Mouse (Mus musculus): ENCODE data around the gene Rhbdd2. TPM values are rescaled to one million over a fixed set of nuclear protein-coding genes. Genes with fewer than 3 reads are reported as not detected.

Rhbdd2 gene
- total and polyA plus RNA-seq, 3 experiments, result 18.2 to 23.9 (median 23.0) TPM

DNA sequence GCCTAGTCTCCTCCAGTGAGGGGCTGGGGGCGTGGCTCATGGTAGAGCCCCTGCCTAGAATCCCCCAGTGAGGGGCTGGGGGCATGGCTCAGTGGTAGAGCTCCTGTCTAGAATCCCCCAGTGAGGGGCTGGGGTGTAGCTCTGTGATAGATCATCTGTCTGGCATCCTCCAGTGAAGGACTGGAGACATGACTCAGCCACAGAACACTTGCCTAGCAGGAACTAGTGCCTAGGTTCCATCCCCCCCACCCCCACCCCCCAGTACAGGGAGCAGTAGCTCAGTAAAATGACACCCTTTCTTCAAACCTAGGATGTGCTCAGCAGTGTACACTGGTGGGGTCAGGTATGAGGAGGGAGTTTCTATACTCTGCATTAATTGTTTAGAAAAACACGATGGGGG lies 38.5 kb downstream of the Rhbdd2 start:
- TF ChIP-seq EP300 (IDR thresholded peaks at IDR 0.05; ENCODE audit: insufficient read depth, low read depth, low read length), result no peak
- no peak for TF ChIP-seq CTCF (IDR thresholded peaks at IDR 0.05)
- TF ChIP-seq POLR2A (IDR thresholded peaks at IDR 0.05; ENCODE audit: insufficient read depth, low read depth, low read length), result no peak
- WGBS, result 75% methylated on average over 2 of the region's 2 CpGs
- intact Hi-C loops (cut with DNase I), result no loop called here

DNA sequence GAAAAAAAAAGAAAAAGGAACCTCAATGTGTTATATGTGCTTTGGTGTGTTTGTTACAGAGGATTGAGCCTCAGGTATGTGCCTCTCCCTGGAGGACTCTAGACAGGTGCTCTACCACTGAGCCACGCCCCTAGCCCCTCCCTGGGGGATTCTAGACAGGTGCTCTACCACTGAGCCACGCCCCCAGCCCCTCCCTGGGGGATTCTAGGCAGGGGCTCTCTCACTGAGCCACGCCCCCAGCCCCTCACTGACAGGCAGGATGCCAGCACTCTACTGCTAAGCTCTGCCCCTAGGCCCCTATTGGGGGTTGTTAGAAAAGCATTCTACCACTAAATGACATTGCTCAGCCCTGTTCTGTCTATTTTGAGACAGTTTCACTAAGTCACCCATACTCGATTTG lies 40.1 kb downstream of the Rhbdd2 start:
- DNase-seq, result no peak

More for the DNA sequence above, 38.5 kb downstream of the Rhbdd2 start:
- Histone ChIP-seq H3K36me3 (ENCODE audit: control insufficient read depth, insufficient read depth, low read length) (no peaks in the 10 kb centered on the region), H3K4me1 (ENCODE audit: control insufficient read depth, insufficient read depth, low read length) (peaks cover 3% of the 10 kb centered on the region), H3K27ac (no peak overlapping the region), H3K79me2 (replicated peaks; ENCODE audit: control insufficient read depth, insufficient read depth, low read length) (no peaks in the 10 kb centered on the region), H3K9ac (ENCODE audit: low read depth, low read length) (no peak overlapping the region), H3K4me3 (no peak overlapping the region), H3K27me3 (ENCODE audit: control insufficient read depth, insufficient read depth, low read length) (no peaks in the 10 kb centered on the region)
- DNase-seq, result no peak

DNA sequence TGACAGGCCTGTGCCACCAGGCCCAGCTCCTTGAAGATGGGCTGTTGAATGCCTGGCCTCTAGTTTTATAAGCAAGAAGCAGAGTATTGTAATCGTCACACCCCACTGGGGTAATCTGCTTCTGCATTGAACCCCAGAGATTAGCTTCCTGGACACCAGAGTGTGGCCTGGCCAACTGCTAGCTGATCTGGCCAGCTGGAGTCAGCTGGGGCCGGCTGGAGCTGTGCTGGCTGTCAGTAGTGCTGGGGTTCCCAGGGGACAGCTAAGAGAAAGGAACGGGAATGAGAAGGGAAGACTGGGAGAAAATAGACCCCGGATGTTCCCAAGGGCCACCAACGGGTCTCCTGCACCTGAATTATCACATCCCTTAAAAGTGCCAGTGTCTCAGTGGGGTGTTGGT lies 40.6 kb downstream of the Rhbdd2 start:
- peaks cover 3% of the 10 kb centered on the region for H3K4me1 ChIP-seq (ENCODE audit: control insufficient read depth, insufficient read depth, low read length)
- no peak overlapping the region for H3K9ac ChIP-seq (ENCODE audit: low read depth, low read length)
- DNase-seq, result peak; percentile 74 to 80
- H3K4me3 ChIP-seq, result no peak overlapping the region
- no peaks in the 10 kb centered on the region for H3K27me3 ChIP-seq (ENCODE audit: control insufficient read depth, insufficient read depth, low read length)
- no peaks in the 10 kb centered on the region for H3K79me2 ChIP-seq (replicated peaks; ENCODE audit: control insufficient read depth, insufficient read depth, low read length)
- TF ChIP-seq EP300 (IDR thresholded peaks at IDR 0.05; ENCODE audit: insufficient read depth, low read depth, low read length), result no peak
- TF ChIP-seq POLR2A (IDR thresholded peaks at IDR 0.05; ENCODE audit: insufficient read depth, low read depth, low read length), result 0 out of 2 replicates have a peak, but pooled peaks have one; percentile 32
- TF ChIP-seq CTCF (IDR thresholded peaks at IDR 0.05), result no peak
- intact Hi-C loops (cut with DNase I), result no loop called here
- no peak overlapping the region for H3K27ac ChIP-seq
- 40% methylated on average over 5 of the region's 5 CpGs for WGBS
- no peaks in the 10 kb centered on the region for H3K36me3 ChIP-seq (ENCODE audit: control insufficient read depth, insufficient read depth, low read length)

More for the DNA sequence above, 40.1 kb downstream of the Rhbdd2 start:
- H3K4me3 ChIP-seq, result no peak overlapping the region
- no peak for TF ChIP-seq CTCF (IDR thresholded peaks at IDR 0.05)
- no peak for TF ChIP-seq POLR2A (IDR thresholded peaks at IDR 0.05; ENCODE audit: insufficient read depth, low read depth, low read length)
- no peak for TF ChIP-seq EP300 (IDR thresholded peaks at IDR 0.05; ENCODE audit: insufficient read depth, low read depth, low read length)
- 53% methylated on average over 4 of the region's 4 CpGs for whole genome bisulfite sequencing
- peaks cover 3% of the 10 kb centered on the region for H3K4me1 ChIP-seq (ENCODE audit: control insufficient read depth, insufficient read depth, low read length)
- no peak overlapping the region for H3K9ac ChIP-seq (ENCODE audit: low read depth, low read length)
- H3K36me3 ChIP-seq (ENCODE audit: control insufficient read depth, insufficient read depth, low read length), result no peaks in the 10 kb centered on the region
- H3K79me2 ChIP-seq (replicated peaks; ENCODE audit: control insufficient read depth, insufficient read depth, low read length), result no peaks in the 10 kb centered on the region
- no peak overlapping the region for H3K27ac ChIP-seq
- intact Hi-C loops (cut with DNase I), result no loop called here
- H3K27me3 ChIP-seq (ENCODE audit: control insufficient read depth, insufficient read depth, low read length), result no peaks in the 10 kb centered on the region

DNA sequence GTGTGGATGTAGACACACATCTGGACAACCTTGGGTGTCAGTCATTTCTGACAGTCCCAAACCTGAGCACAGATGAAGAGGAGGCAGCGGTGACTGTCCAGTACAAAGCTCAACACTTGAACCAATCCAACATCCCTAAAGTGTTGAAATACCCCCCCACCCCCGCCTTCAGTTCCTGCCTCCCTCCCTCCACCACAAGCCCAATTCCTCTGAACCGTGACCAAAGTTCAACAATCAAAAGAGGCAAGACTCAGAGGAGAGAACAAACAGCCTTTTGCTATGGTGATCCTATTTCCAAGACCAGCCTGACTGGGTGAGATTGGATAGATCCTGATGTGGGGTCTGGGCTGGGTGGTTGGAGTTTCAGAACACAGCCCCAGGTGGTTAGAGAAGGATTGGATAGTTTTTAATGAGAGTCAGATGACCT lies 41.9 kb downstream of the Rhbdd2 start:
- Histone ChIP-seq H3K9ac (ENCODE audit: low read depth, low read length) (no peak overlapping the region), H3K4me1 (ENCODE audit: control insufficient read depth, insufficient read depth, low read length) (peaks cover 3% of the 10 kb centered on the region), H3K79me2 (replicated peaks; ENCODE audit: control insufficient read depth, insufficient read depth, low read length) (no peaks in the 10 kb centered on the region), H3K27me3 (ENCODE audit: control insufficient read depth, insufficient read depth, low read length) (no peaks in the 10 kb centered on the region), H3K27ac (no peak overlapping the region), H3K36me3 (ENCODE audit: control insufficient read depth, insufficient read depth, low read length) (no peaks in the 10 kb centered on the region), H3K4me3 (no peak overlapping the region)
- peak in 1 of 2 experiments; percentile 28 for DNase-seq
- intact Hi-C loops (cut with DNase I), result no loop called here
- TF ChIP-seq EP300 (IDR thresholded peaks at IDR 0.05; ENCODE audit: insufficient read depth, low read depth, low read length) (no peak), POLR2A (IDR thresholded peaks at IDR 0.05; ENCODE audit: insufficient read depth, low read depth, low read length) (no peak), CTCF (IDR thresholded peaks at IDR 0.05) (no peak)
- WGBS, result 52% methylated on average over 3 of the region's 3 CpGs

DNA sequence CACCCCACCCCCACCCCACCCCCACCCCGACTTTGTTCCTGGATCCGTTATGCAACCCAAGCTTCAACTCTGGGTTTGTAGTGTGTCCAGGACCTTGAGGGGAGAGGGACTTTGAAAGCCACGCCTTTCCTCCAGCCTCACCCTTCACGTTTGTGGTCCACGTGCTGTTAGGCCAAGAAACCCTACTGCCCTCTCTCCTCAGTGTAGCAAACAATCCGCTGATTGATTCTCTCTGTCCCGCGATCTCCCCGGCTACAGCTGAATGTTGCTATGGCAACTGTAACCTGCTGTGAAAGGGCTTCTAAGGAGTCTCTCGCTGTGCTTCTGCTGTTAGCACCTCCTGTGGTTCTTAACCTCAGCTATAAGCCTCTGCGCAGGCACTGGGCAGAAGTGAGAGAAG lies 42.4 kb downstream of the Rhbdd2 start:
- H3K4me1 ChIP-seq (ENCODE audit: control insufficient read depth, insufficient read depth, low read length), result peaks cover 3% of the 10 kb centered on the region
- no peak overlapping the region; the same call in 1 of the 2 replicates for H3K27ac ChIP-seq
- WGBS, result 15% methylated on average over 11 of the region's 11 CpGs
- no peak overlapping the region for H3K4me3 ChIP-seq
- H3K36me3 ChIP-seq (ENCODE audit: control insufficient read depth, insufficient read depth, low read length), result no peaks in the 10 kb centered on the region
- DNase-seq, result peak; percentile 63 to 70
- intact Hi-C loops (cut with DNase I), result no loop called here
- no peak overlapping the region for H3K9ac ChIP-seq (ENCODE audit: low read depth, low read length)
- no peaks in the 10 kb centered on the region for H3K27me3 ChIP-seq (ENCODE audit: control insufficient read depth, insufficient read depth, low read length)
- TF ChIP-seq EP300 (IDR thresholded peaks at IDR 0.05; ENCODE audit: insufficient read depth, low read depth, low read length) (peak; percentile 29; the same call in 1 of the 2 replicates), POLR2A (IDR thresholded peaks at IDR 0.05; ENCODE audit: insufficient read depth, low read depth, low read length) (no peak), CTCF (IDR thresholded peaks at IDR 0.05) (no peak)
- no peaks in the 10 kb centered on the region for H3K79me2 ChIP-seq (replicated peaks; ENCODE audit: control insufficient read depth, insufficient read depth, low read length)

DNA sequence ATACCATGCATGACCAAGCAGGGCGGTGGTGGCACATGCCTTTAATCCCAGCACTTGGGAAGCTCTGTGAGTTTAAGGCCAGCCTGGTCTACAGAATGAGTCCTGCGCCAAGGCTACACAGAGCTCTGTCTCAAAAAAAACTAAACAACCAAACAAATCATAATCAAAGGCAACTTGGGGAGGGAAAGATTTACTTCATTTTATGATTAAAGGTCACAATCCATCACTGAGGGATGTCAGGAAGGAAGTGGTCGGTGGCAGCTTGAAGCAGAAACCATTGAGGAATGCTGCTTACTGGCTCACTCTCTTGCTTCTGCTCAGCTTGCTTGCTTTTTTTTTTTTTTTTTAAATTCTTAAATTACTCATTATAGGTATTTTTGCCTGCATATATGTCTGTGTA lies 44.3 kb downstream of the Rhbdd2 start:
- Histone ChIP-seq H3K4me3 (no peak overlapping the region), H3K79me2 (replicated peaks; ENCODE audit: control insufficient read depth, insufficient read depth, low read length) (no peaks in the 10 kb centered on the region), H3K36me3 (ENCODE audit: control insufficient read depth, insufficient read depth, low read length) (no peaks in the 10 kb centered on the region), H3K9ac (ENCODE audit: low read depth, low read length) (no peak overlapping the region), H3K4me1 (ENCODE audit: control insufficient read depth, insufficient read depth, low read length) (peaks cover 3% of the 10 kb centered on the region), H3K27me3 (ENCODE audit: control insufficient read depth, insufficient read depth, low read length) (no peaks in the 10 kb centered on the region), H3K27ac (no peak overlapping the region)
- intact Hi-C loops (cut with DNase I), result no loop called here
- no peak for DNase-seq
- 77% methylated on average over 3 of the region's 3 CpGs for WGBS
- no peak for TF ChIP-seq POLR2A (IDR thresholded peaks at IDR 0.05; ENCODE audit: insufficient read depth, low read depth, low read length)
